Mouse (Mus musculus): Measurements from ENCODE around the gene Kcnj11. TPM values are rescaled to one million over a fixed set of nuclear protein-coding genes. Genes with fewer than 3 reads are reported as not detected.
A peak's percentile ranks its signal among the peaks of the same experiment; 100 is the strongest.

Gene Kcnj11
- 0.99 and 1.4 TPM in 2 replicates for polyA plus RNA-seq (2015; fragmentation: Nextera tagmentation; extraction: Ambion mirVana)

GRCm38 (mm10) chr7:46100563-46100962 is at the start of gene Kcnj11:
Gene Kcnj11 (minus strand): TSS chr7:46100764.
- no peaks in the 10 kb centered on the region for H3K36me3 ChIP-seq (ENCODE audit: control insufficient read depth, insufficient read depth, low read length)
- H3K4me3 ChIP-seq (replicated peaks; ENCODE audit: low read length), result peak within 1 kb of the TSS; percentile 54
- H3K9ac ChIP-seq (ENCODE audit: low read length), result peak within 1 kb of the TSS; percentile 74
- under 1% methylated on average over 34 of the region's 34 CpGs for WGBS
- H3K27ac ChIP-seq (ENCODE audit: low read length), result no peak within 1 kb of the TSS
- peaks cover 4% of the 10 kb centered on the region; the same call in 1 of the 2 replicates for H3K4me1 ChIP-seq (ENCODE audit: control insufficient read depth, insufficient read depth, low read length)
- 0 out of 2 replicates have a peak, but pooled peaks cover 7% of the 10 kb centered on the region for H3K27me3 ChIP-seq (ENCODE audit: control insufficient read depth, insufficient read depth, low read length)
- peak within 1 kb of the TSS; percentile 80 for H3K4me2 ChIP-seq (ENCODE audit: low read depth, low read length)
- peak; percentile 71 for ATAC-seq (ENCODE audit: insufficient read depth, low FRiP score)
- no peaks in the 10 kb centered on the region for H3K9me3 ChIP-seq (replicated peaks; ENCODE audit: control insufficient read depth, low read length)

GRCm38 (mm10) chr7:46147417-46147816 is 46.9 kb upstream of the Kcnj11 start:
- Histone ChIP-seq H3K9me3 (replicated peaks; ENCODE audit: control insufficient read depth, low read length) (no peaks in the 10 kb centered on the region), H3K27me3 (ENCODE audit: control insufficient read depth, insufficient read depth, low read length) (no peaks in the 10 kb centered on the region), H3K4me3 (replicated peaks; ENCODE audit: low read length) (no peak overlapping the region), H3K4me2 (ENCODE audit: low read depth, low read length) (no peak overlapping the region), H3K9ac (ENCODE audit: low read length) (no peak overlapping the region), H3K4me1 (ENCODE audit: control insufficient read depth, insufficient read depth, low read length) (no peaks in the 10 kb centered on the region), H3K27ac (ENCODE audit: low read length) (no peak overlapping the region), H3K36me3 (ENCODE audit: control insufficient read depth, insufficient read depth, low read length) (no peaks in the 10 kb centered on the region)
- WGBS, result 70% methylated on average over 7 of the region's 7 CpGs
- peak; percentile 68; the same call in 1 of the 2 replicates for ATAC-seq (ENCODE audit: insufficient read depth, low FRiP score)

- H3K4me1 ChIP-seq (ENCODE audit: control insufficient read depth, insufficient read depth, low read length), result no peaks in the 10 kb centered on the region
- H3K9ac ChIP-seq (ENCODE audit: low read length), result no peak overlapping the region
- H3K4me2 ChIP-seq (ENCODE audit: low read depth, low read length), result no peak overlapping the region
- H3K27me3 ChIP-seq (ENCODE audit: control insufficient read depth, insufficient read depth, low read length), result no peaks in the 10 kb centered on the region
- no peaks in the 10 kb centered on the region for H3K9me3 ChIP-seq (replicated peaks; ENCODE audit: control insufficient read depth, low read length)
- ATAC-seq (ENCODE audit: insufficient read depth, low FRiP score), result no peak
- WGBS, result 84% methylated on average over 7 of the region's 7 CpGs
- no peak overlapping the region for H3K4me3 ChIP-seq (replicated peaks; ENCODE audit: low read length)
- H3K36me3 ChIP-seq (ENCODE audit: control insufficient read depth, insufficient read depth, low read length), result no peaks in the 10 kb centered on the region
- no peak overlapping the region for H3K27ac ChIP-seq (ENCODE audit: low read length)
These were observed 46.2 kb upstream of the Kcnj11 start for GRCm38 (mm10) chr7:46146675-46147308.

GRCm38 (mm10) chr7:46144061-46144460 is 43.5 kb upstream of the Kcnj11 start:
- Histone ChIP-seq H3K4me3 (replicated peaks; ENCODE audit: low read length) (no peak overlapping the region), H3K27me3 (ENCODE audit: control insufficient read depth, insufficient read depth, low read length) (no peaks in the 10 kb centered on the region), H3K4me2 (ENCODE audit: low read depth, low read length) (no peak overlapping the region), H3K9me3 (replicated peaks; ENCODE audit: control insufficient read depth, low read length) (no peaks in the 10 kb centered on the region), H3K9ac (ENCODE audit: low read length) (no peak overlapping the region), H3K4me1 (ENCODE audit: control insufficient read depth, insufficient read depth, low read length) (no peaks in the 10 kb centered on the region), H3K36me3 (ENCODE audit: control insufficient read depth, insufficient read depth, low read length) (no peaks in the 10 kb centered on the region), H3K27ac (ENCODE audit: low read length) (no peak overlapping the region)
- ATAC-seq (ENCODE audit: insufficient read depth, low FRiP score), result no peak
- 72% methylated on average over 8 of the region's 8 CpGs for WGBS

- no peak overlapping the region for H3K4me2 ChIP-seq (ENCODE audit: low read depth, low read length)
- WGBS, result 20% methylated on average over 7 of the region's 7 CpGs
- no peak overlapping the region for H3K9ac ChIP-seq (ENCODE audit: low read length)
- no peak overlapping the region for H3K4me3 ChIP-seq (replicated peaks; ENCODE audit: low read length)
- peaks cover 14% of the 10 kb centered on the region; the same call in 1 of the 2 replicates for H3K4me1 ChIP-seq (ENCODE audit: control insufficient read depth, insufficient read depth, low read length)
- H3K27ac ChIP-seq (ENCODE audit: low read length), result peak overlapping the region; percentile 40
- H3K36me3 ChIP-seq (ENCODE audit: control insufficient read depth, insufficient read depth, low read length), result no peaks in the 10 kb centered on the region
- H3K9me3 ChIP-seq (replicated peaks; ENCODE audit: control insufficient read depth, low read length), result no peaks in the 10 kb centered on the region
- peak; percentile 63; the same call in 1 of the 2 replicates for ATAC-seq (ENCODE audit: insufficient read depth, low FRiP score)
- H3K27me3 ChIP-seq (ENCODE audit: control insufficient read depth, insufficient read depth, low read length), result peaks cover 2% of the 10 kb centered on the region
These were observed 37.9 kb upstream of the Kcnj11 start for GRCm38 (mm10) chr7:46138329-46138930.

- Histone ChIP-seq H3K9ac (ENCODE audit: low read length) (no peak overlapping the region), H3K4me1 (ENCODE audit: control insufficient read depth, insufficient read depth, low read length) (peaks cover 29% of the 10 kb centered on the region), H3K27me3 (ENCODE audit: control insufficient read depth, insufficient read depth, low read length) (peaks cover 3% of the 10 kb centered on the region), H3K4me2 (ENCODE audit: low read depth, low read length) (no peak overlapping the region), H3K4me3 (replicated peaks; ENCODE audit: low read length) (no peak overlapping the region), H3K27ac (ENCODE audit: low read length) (no peak overlapping the region), H3K36me3 (ENCODE audit: control insufficient read depth, insufficient read depth, low read length) (no peaks in the 10 kb centered on the region), H3K9me3 (replicated peaks; ENCODE audit: control insufficient read depth, low read length) (no peaks in the 10 kb centered on the region)
- ATAC-seq (ENCODE audit: insufficient read depth, low FRiP score), result peak; percentile 12; the same call in 1 of the 2 replicates
- WGBS, result 23% methylated on average over 7 of the region's 7 CpGs
These were observed 33.3 kb upstream of the Kcnj11 start for GRCm38 (mm10) chr7:46133858-46134257.

GRCm38 (mm10) chr7:46132229-46132628 is 31.7 kb upstream of the Kcnj11 start:
- peaks cover 24% of the 10 kb centered on the region for H3K4me1 ChIP-seq (ENCODE audit: control insufficient read depth, insufficient read depth, low read length)
- no peak for ATAC-seq (ENCODE audit: insufficient read depth, low FRiP score)

GRCm38 (mm10) chr7:46131806-46132205 is 31.2 kb upstream of the Kcnj11 start:
- H3K9ac ChIP-seq (ENCODE audit: low read length), result no peak overlapping the region
- H3K4me1 ChIP-seq (ENCODE audit: control insufficient read depth, insufficient read depth, low read length), result peaks cover 24% of the 10 kb centered on the region
- H3K36me3 ChIP-seq (ENCODE audit: control insufficient read depth, insufficient read depth, low read length), result no peaks in the 10 kb centered on the region
- H3K27me3 ChIP-seq (ENCODE audit: control insufficient read depth, insufficient read depth, low read length), result peaks cover 3% of the 10 kb centered on the region
- no peak for ATAC-seq (ENCODE audit: insufficient read depth, low FRiP score)
- no peak overlapping the region for H3K4me3 ChIP-seq (replicated peaks; ENCODE audit: low read length)
- WGBS, result 64% methylated on average over 8 of the region's 8 CpGs
- no peak overlapping the region for H3K4me2 ChIP-seq (ENCODE audit: low read depth, low read length)
- H3K27ac ChIP-seq (ENCODE audit: low read length), result no peak overlapping the region
- H3K9me3 ChIP-seq (replicated peaks; ENCODE audit: control insufficient read depth, low read length), result no peaks in the 10 kb centered on the region

More at GRCm38 (mm10) chr7:46132229-46132628, 31.7 kb upstream of the Kcnj11 start:
- H3K4me2 ChIP-seq (ENCODE audit: low read depth, low read length), result no peak overlapping the region
- peaks cover 3% of the 10 kb centered on the region for H3K27me3 ChIP-seq (ENCODE audit: control insufficient read depth, insufficient read depth, low read length)
- H3K9me3 ChIP-seq (replicated peaks; ENCODE audit: control insufficient read depth, low read length), result no peaks in the 10 kb centered on the region
- H3K9ac ChIP-seq (ENCODE audit: low read length), result no peak overlapping the region
- WGBS, result 84% methylated on average over 12 of the region's 12 CpGs
- H3K27ac ChIP-seq (ENCODE audit: low read length), result no peak overlapping the region
- H3K4me3 ChIP-seq (replicated peaks; ENCODE audit: low read length), result no peak overlapping the region
- H3K36me3 ChIP-seq (ENCODE audit: control insufficient read depth, insufficient read depth, low read length), result no peaks in the 10 kb centered on the region

- H3K27ac ChIP-seq (ENCODE audit: low read length), result peak overlapping the region; percentile 94; the same call in 1 of the 2 replicates
These were observed 30.7 kb upstream of the Kcnj11 start for GRCm38 (mm10) chr7:46131266-46131665.

More at GRCm38 (mm10) chr7:46131266-46131665, 30.7 kb upstream of the Kcnj11 start:
- ATAC-seq (ENCODE audit: insufficient read depth, low FRiP score), result peak; percentile 73
- peaks cover 24% of the 10 kb centered on the region for H3K4me1 ChIP-seq (ENCODE audit: control insufficient read depth, insufficient read depth, low read length)
- H3K4me2 ChIP-seq (ENCODE audit: low read depth, low read length), result no peak overlapping the region
- H3K27me3 ChIP-seq (ENCODE audit: control insufficient read depth, insufficient read depth, low read length), result peaks cover 3% of the 10 kb centered on the region
- no peak overlapping the region for H3K4me3 ChIP-seq (replicated peaks; ENCODE audit: low read length)
- H3K36me3 ChIP-seq (ENCODE audit: control insufficient read depth, insufficient read depth, low read length), result no peaks in the 10 kb centered on the region
- no peak overlapping the region for H3K9ac ChIP-seq (ENCODE audit: low read length)
- no peaks in the 10 kb centered on the region for H3K9me3 ChIP-seq (replicated peaks; ENCODE audit: control insufficient read depth, low read length)
- 16% methylated on average over 3 of the region's 3 CpGs for WGBS
